Mouse (Mus musculus): ENCODE results near the gene Plscr1. TPM values are rescaled to one million over a fixed set of nuclear protein-coding genes. Genes with fewer than 3 reads are reported as not detected.

Plscr1 gene
- polyA plus RNA-seq (2012; rRNA removed) (8.7 and 9.4 TPM in 2 replicates), polyA plus RNA-seq (2014; fragmentation: Nextera tagmentation; extraction: Ambion mirVana) (13.1 and 13.6 TPM in 2 replicates)

DNA sequence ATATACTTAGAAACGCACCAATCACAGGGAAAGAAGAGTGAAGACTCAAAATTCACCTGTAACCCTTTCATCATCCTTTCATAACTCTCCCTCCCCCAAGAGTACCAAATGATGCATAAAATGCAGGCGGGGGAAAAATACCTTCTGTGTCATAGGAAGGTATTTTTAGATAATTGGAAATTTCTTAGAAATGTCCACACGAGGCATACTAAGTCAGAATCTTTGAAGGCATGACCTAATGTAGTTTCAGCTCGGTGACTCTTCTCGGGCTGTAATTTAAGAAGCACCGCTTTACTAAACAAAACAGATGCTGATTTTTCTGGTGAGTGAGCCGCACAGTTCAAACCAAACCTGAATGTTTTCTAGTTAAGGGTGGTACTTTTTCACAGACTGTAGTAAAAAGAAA lies at the start of gene Plscr1:
Gene Plscr1 (plus strand): TSS at position 304 of the 406 bp plus-strand sequence.
- ATAC-seq (ENCODE audit: low FRiP score, low read depth) = no peak

DNA sequence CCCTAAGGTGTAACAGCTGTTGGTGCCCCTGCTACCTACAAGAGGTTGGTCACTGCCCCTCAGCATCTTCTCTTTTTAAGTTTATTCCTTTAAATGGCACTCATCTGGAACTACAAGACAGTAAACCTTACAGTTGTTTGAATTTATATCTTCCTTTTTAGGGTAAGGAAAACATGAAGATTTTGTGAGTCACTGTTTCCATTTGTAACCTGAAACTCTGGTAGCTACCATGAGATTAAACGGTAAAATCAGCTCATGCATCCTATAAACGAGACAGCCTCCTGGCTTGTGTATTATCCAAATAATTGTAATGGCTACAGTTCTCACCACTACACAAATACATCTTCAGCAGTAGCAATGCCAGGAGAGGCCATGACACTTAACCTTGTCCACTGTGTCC lies 45.2 kb upstream of the Plscr1 start:
- ATAC-seq (ENCODE audit: low FRiP score, low read depth) (no peak), DNase-seq (ENCODE audit: low spot score) (no peak)
- no peaks in the 10 kb centered on the region for H3K4me1 ChIP-seq (ENCODE audit: control insufficient read depth, insufficient read depth, low read length)
- no peak for TF ChIP-seq POLR2A (IDR thresholded peaks at IDR 0.05; ENCODE audit: borderline replicate concordance, extremely low read depth, insufficient read depth, insufficient read length)
- WGBS = 27% methylated on average over 2 of the region's 2 CpGs
- H3K36me3 ChIP-seq (ENCODE audit: control insufficient read depth, insufficient read depth, low read length) = no peaks in the 10 kb centered on the region
- H3K4me2 ChIP-seq (replicated peaks; ENCODE audit: low read depth, low read length, severe bottlenecking) = no peak overlapping the region
- no peaks in the 10 kb centered on the region for H3K9me3 ChIP-seq (ENCODE audit: control insufficient read depth, low read length)
- no peaks in the 10 kb centered on the region for H3K27me3 ChIP-seq (ENCODE audit: control insufficient read depth, insufficient read depth, low read length)
- no peak overlapping the region for H3K27ac ChIP-seq (replicated peaks; ENCODE audit: low read depth, low read length)
- no peak overlapping the region for H3K4me3 ChIP-seq (replicated peaks; ENCODE audit: low read length)
- no peak overlapping the region for H3K9ac ChIP-seq (ENCODE audit: low read depth, low read length, severe bottlenecking)

More for the DNA sequence above, at the start of gene Plscr1:
- no peak for DNase-seq (ENCODE audit: low spot score)
- no peaks in the 10 kb centered on the region for H3K36me3 ChIP-seq (ENCODE audit: control insufficient read depth, insufficient read depth, low read length)
- peak within 1 kb of the TSS; percentile 58 for H3K4me3 ChIP-seq (replicated peaks; ENCODE audit: low read length)
- WGBS = 27% methylated on average over 7 of the region's 7 CpGs
- H3K27me3 ChIP-seq (ENCODE audit: control insufficient read depth, insufficient read depth, low read length) = no peaks in the 10 kb centered on the region
- peaks cover 6% of the 10 kb centered on the region for H3K4me1 ChIP-seq (ENCODE audit: control insufficient read depth, insufficient read depth, low read length)
- no peaks in the 10 kb centered on the region for H3K9me3 ChIP-seq (ENCODE audit: control insufficient read depth, low read length)
- peak within 1 kb of the TSS; percentile 67 for H3K9ac ChIP-seq (ENCODE audit: low read depth, low read length, severe bottlenecking)
- TF ChIP-seq POLR2A (IDR thresholded peaks at IDR 0.05; ENCODE audit: borderline replicate concordance, extremely low read depth, insufficient read depth, insufficient read length) = no peak
- H3K27ac ChIP-seq (replicated peaks; ENCODE audit: low read depth, low read length) = peak within 1 kb of the TSS; percentile 80
- H3K4me2 ChIP-seq (replicated peaks; ENCODE audit: low read depth, low read length, severe bottlenecking) = peak within 1 kb of the TSS; percentile 64

DNA sequence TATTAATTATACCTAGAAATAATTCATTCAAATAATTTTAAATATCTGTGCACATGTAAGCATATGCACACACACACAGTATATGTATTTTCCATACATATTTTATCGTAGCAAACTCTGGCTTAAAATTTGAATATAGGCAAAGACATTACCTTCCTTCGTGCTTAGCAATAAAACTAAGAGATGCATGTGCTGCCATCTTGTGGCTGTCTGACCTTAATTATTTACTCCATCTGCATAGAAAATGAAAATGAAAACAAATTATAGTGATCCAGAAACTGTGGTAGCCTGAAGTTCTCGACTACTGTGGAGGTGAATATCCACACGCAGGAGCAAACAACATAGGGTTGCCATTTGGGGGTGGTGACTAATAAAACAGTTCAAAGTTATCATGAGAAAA lies 42.2 kb upstream of the Plscr1 start:
- Histone ChIP-seq H3K4me3 (replicated peaks; ENCODE audit: low read length) (no peak overlapping the region), H3K9ac (ENCODE audit: low read depth, low read length, severe bottlenecking) (no peak overlapping the region), H3K9me3 (ENCODE audit: control insufficient read depth, low read length) (no peaks in the 10 kb centered on the region), H3K27ac (replicated peaks; ENCODE audit: low read depth, low read length) (no peak overlapping the region), H3K4me1 (ENCODE audit: control insufficient read depth, insufficient read depth, low read length) (no peaks in the 10 kb centered on the region), H3K4me2 (replicated peaks; ENCODE audit: low read depth, low read length, severe bottlenecking) (no peak overlapping the region), H3K36me3 (ENCODE audit: control insufficient read depth, insufficient read depth, low read length) (no peaks in the 10 kb centered on the region), H3K27me3 (ENCODE audit: control insufficient read depth, insufficient read depth, low read length) (no peaks in the 10 kb centered on the region)
- DNase-seq (ENCODE audit: low spot score) = peak; percentile 83
- no peak for ATAC-seq (ENCODE audit: low FRiP score, low read depth)
- 49% methylated on average over 4 of the region's 4 CpGs for WGBS
- no peak for TF ChIP-seq POLR2A (IDR thresholded peaks at IDR 0.05; ENCODE audit: borderline replicate concordance, extremely low read depth, insufficient read depth, insufficient read length)

DNA sequence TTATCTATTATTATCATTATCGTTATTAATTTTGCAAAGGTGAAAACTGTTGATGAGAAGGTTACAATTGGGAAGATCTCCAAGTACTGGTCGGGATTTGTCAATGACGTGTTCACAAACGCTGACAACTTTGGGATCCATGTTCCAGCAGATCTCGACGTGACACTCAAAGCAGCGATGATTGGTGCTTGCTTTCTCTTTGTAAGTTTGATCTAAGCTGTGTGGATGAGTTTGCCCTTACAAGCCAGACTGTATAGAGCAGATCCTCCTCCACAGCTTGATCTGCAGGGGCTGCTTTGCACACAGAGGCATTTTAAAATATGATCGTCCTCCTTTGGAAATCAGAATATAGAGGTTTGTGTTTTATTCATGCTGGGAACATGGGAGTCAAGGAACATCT lies 41.8 kb upstream of the Plscr1 start:
- 84% methylated on average over 8 of the region's 8 CpGs for WGBS
- DNase-seq (ENCODE audit: low spot score) (no peak), ATAC-seq (ENCODE audit: low FRiP score, low read depth) (no peak)
- TF ChIP-seq POLR2A (IDR thresholded peaks at IDR 0.05; ENCODE audit: borderline replicate concordance, extremely low read depth, insufficient read depth, insufficient read length) = no peak
- H3K4me3 ChIP-seq (replicated peaks; ENCODE audit: low read length) = no peak overlapping the region
- H3K27ac ChIP-seq (replicated peaks; ENCODE audit: low read depth, low read length) = no peak overlapping the region
- H3K4me1 ChIP-seq (ENCODE audit: control insufficient read depth, insufficient read depth, low read length) = no peaks in the 10 kb centered on the region
- no peak overlapping the region for H3K9ac ChIP-seq (ENCODE audit: low read depth, low read length, severe bottlenecking)
- H3K9me3 ChIP-seq (ENCODE audit: control insufficient read depth, low read length) = no peaks in the 10 kb centered on the region
- no peak overlapping the region for H3K4me2 ChIP-seq (replicated peaks; ENCODE audit: low read depth, low read length, severe bottlenecking)
- H3K27me3 ChIP-seq (ENCODE audit: control insufficient read depth, insufficient read depth, low read length) = no peaks in the 10 kb centered on the region
- no peaks in the 10 kb centered on the region for H3K36me3 ChIP-seq (ENCODE audit: control insufficient read depth, insufficient read depth, low read length)

DNA sequence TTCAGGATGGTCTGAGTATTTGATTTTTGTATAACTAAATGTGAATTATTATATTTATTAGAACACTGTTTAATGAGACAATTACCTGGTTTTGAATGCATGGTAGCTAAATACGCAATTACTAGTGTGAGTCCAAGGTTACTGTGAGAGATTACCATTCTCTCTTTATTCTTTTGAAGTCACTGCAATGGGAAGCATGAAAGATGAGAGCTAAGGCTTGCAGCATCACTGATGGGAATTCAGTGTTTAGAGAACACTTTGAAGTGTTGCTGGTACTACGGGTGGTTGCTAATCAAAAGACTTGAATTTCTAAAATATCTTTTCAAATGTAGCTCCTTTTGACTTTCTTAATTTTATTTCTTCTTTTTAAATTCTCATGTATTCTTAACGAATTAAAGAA lies 39.7 kb upstream of the Plscr1 start:
- no peak for DNase-seq (ENCODE audit: low spot score)
- Histone ChIP-seq H3K4me3 (replicated peaks; ENCODE audit: low read length) (no peak overlapping the region), H3K4me1 (ENCODE audit: control insufficient read depth, insufficient read depth, low read length) (no peaks in the 10 kb centered on the region), H3K27ac (replicated peaks; ENCODE audit: low read depth, low read length) (no peak overlapping the region), H3K36me3 (ENCODE audit: control insufficient read depth, insufficient read depth, low read length) (no peaks in the 10 kb centered on the region), H3K4me2 (replicated peaks; ENCODE audit: low read depth, low read length, severe bottlenecking) (no peak overlapping the region), H3K9ac (ENCODE audit: low read depth, low read length, severe bottlenecking) (no peak overlapping the region), H3K27me3 (ENCODE audit: control insufficient read depth, insufficient read depth, low read length) (no peaks in the 10 kb centered on the region), H3K9me3 (ENCODE audit: control insufficient read depth, low read length) (no peaks in the 10 kb centered on the region)
- no peak for TF ChIP-seq POLR2A (IDR thresholded peaks at IDR 0.05; ENCODE audit: borderline replicate concordance, extremely low read depth, insufficient read depth, insufficient read length)
- WGBS = 70% methylated on average over 3 of the region's 3 CpGs
- no peak for ATAC-seq (ENCODE audit: low FRiP score, low read depth)
